Mouse (Mus musculus) intestine, embryonic 14.5 days (tissue): ENCODE measurements around the gene Gk. TPM values are rescaled to one million over a fixed set of nuclear protein-coding genes. Genes with fewer than 3 reads are reported as not detected.

Source experiments
- ATAC-seq: fragments of 200-750 bp; cut with Nextera tagmentation; replicated peaks from 2 replicates; pipeline ENCODE4 v1.8.0; 2017; ENCODE audit warnings: low read depth, moderate number of reproducible peaks, moderate TSS enrichment, moderate library complexity; ENCODE audit not compliant: low FRiP score, low TSS enrichment
- DNase-seq: peaks from one replicate; pipeline ENCODE4 v3.0.0-alpha.2; 2018; ENCODE audit warnings: low spot score
- H3K27ac ChIP-seq: fragments of 300-500 bp; sonication (generic); 2 replicates; pipeline ENCODE4 v1.5.1; 2014; ENCODE audit warnings: low read depth, mild to moderate bottlenecking, control low read depth
- H3K27me3 ChIP-seq: fragments of 300-500 bp; sonication (generic); replicated peaks from 2 replicates; pipeline ENCODE4 v1.6.1; 2014; ENCODE audit warnings: low read length, control low read depth; ENCODE audit not compliant: control insufficient read depth, insufficient read depth
- H3K36me3 ChIP-seq: fragments of 300-500 bp; sonication (generic); 2 replicates; pipeline ENCODE4 v1.6.1; 2014; ENCODE audit warnings: low read length, control low read depth; ENCODE audit not compliant: control insufficient read depth, insufficient read depth
- H3K4me1 ChIP-seq: fragments of 300-500 bp; sonication (generic); replicated peaks from 2 replicates; pipeline ENCODE4 v1.6.1; 2014; ENCODE audit warnings: low read length, control low read depth, mixed read lengths; ENCODE audit not compliant: control insufficient read depth, insufficient read depth
- H3K4me2 ChIP-seq: fragments of 300-500 bp; sonication (generic); 2 replicates; pipeline ENCODE4 v1.6.1; 2014; ENCODE audit warnings: low read length
- H3K4me3 ChIP-seq: fragments of 300-500 bp; sonication (generic); 2 replicates; pipeline ENCODE4 v1.5.1; 2014; ENCODE audit warnings: low read depth, low read length, control low read depth, mixed read lengths
- H3K9ac ChIP-seq: fragments of 300-500 bp; sonication (generic); 2 replicates; pipeline ENCODE4 v1.6.1; 2014; ENCODE audit warnings: mild to moderate bottlenecking, low read length
- H3K9me3 ChIP-seq: fragments of 300-500 bp; sonication (generic); 2 replicates; pipeline ENCODE4 v1.6.1; 2016; ENCODE audit warnings: low read length, control low read depth; ENCODE audit not compliant: control insufficient read depth
- WGBS: fragments of 180-500 bp; shearing (Covaris S2); extraction: QIAGEN DNeasy Blood & Tissue Kit; methylation state at CpG from one replicate; pipeline ENCODE4 v1.1.7; 2014; 5-methylcytosine and 5-hydroxymethylcytosine counted together
- polyA plus RNA-seq: library from polyadenylated mRNA; unstranded; fragments of >200 nt; fragmentation: Nextera tagmentation; extraction: Ambion mirVana; gene quantifications from 2 replicates; pipeline ENCODE4 v1.2.1, GENCODE M21; 2014

Gk gene
- polyA plus RNA-seq, 1 experiment from 2014 or later: 8.8 TPM

DNA sequence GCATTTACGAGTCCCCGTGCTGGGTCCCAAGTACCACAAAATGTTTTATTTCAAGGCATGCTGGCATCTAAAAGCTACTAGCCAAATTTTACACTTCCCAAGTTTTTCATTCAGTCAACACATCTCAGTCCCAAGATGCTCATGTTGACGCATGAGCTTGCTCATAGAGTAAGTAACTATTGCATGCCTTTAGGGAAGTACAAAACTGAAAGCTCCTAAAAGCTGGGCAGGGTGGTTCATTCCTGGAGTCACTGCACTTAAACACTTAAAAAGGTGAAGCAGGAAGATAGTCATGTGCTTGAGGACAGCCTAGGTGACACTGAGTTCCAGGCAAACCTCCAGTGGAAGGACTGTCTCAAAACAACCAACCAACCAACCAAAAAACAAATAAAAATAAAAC lies 5.9 kb downstream of the Gk start:
- Histone ChIP-seq H3K4me3 (no peak overlapping the region), H3K27me3 (no peaks in the 10 kb centered on the region), H3K9me3 (no peaks in the 10 kb centered on the region), H3K4me2 (no peak overlapping the region), H3K9ac (no peak overlapping the region), H3K27ac (no peak overlapping the region), H3K36me3 (no peaks in the 10 kb centered on the region), H3K4me1 (no peaks in the 10 kb centered on the region)
- DNase-seq (no peak), ATAC-seq (no peak)
- WGBS: 95% methylated on average over 3 of the region's 3 CpGs

DNA sequence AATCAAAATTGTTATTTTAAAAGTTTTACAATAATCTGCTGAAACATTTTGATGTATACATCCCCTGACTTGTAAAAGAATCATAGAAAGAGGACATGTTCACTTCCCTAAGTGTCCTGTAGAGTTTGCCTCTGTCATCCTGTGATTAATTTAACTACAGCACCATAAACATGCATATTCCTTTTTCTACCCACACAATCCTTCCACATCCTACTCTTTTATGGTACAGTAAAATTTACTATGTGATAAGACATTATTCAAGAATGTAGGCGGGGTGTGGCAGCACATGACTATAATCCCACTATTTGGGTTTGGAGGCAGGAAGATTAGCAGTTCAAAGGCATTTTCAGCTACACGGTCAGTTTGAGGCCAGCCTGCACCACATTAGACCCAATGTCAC lies 8.0 kb downstream of the Gk start:
- Histone ChIP-seq H3K4me2 (no peak overlapping the region), H3K27me3 (no peaks in the 10 kb centered on the region), H3K4me1 (no peaks in the 10 kb centered on the region), H3K36me3 (no peaks in the 10 kb centered on the region), H3K9ac (no peak overlapping the region), H3K9me3 (no peaks in the 10 kb centered on the region), H3K4me3 (no peak overlapping the region), H3K27ac (no peak overlapping the region)
- WGBS: 77% methylated on average over 2 of the region's 2 CpGs
- DNase-seq (no peak), ATAC-seq (no peak)

DNA sequence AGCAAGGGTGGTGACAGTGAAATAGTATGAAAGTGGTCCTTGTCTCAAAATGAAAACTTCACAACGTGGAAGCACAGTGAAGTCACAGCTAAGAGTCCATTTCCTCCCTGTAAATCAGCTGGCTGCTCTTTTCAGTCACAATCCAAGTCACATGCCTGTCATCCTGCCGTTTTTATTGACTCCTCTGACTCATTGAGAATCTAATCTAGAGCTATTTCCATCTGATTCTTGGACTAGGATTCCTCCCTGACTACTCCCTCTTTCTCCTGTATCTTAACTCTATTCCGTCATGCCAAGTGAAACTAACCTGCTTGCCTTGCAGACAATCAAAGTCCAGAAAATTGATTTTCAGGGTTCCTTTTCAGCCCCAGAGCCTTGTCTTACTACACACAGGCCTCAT lies 20.6 kb downstream of the Gk start:
- Histone ChIP-seq H3K27ac (no peak overlapping the region), H3K27me3 (no peaks in the 10 kb centered on the region), H3K36me3 (no peaks in the 10 kb centered on the region), H3K4me2 (no peak overlapping the region), H3K9ac (no peak overlapping the region), H3K4me1 (no peaks in the 10 kb centered on the region), H3K9me3 (no peaks in the 10 kb centered on the region), H3K4me3 (no peak overlapping the region)
- DNase-seq (no peak), ATAC-seq (no peak)
- WGBS: 57% methylated on average over 3 of the region's 3 CpGs

- Histone ChIP-seq H3K4me3 (no peak overlapping the region), H3K4me1 (no peaks in the 10 kb centered on the region), H3K9ac (no peak overlapping the region), H3K36me3 (no peaks in the 10 kb centered on the region), H3K4me2 (no peak overlapping the region), H3K27me3 (no peaks in the 10 kb centered on the region), H3K9me3 (no peaks in the 10 kb centered on the region), H3K27ac (no peak overlapping the region)
- no peak for DNase-seq
- 85% methylated on average over 3 of the region's 3 CpGs for WGBS
- no peak for ATAC-seq
Measured at GRCm38 (mm10) chrX:85743837-85744236, 32.8 kb downstream of the Gk start.

GRCm38 (mm10) chrX:85733228-85733627 lies 43.4 kb downstream of the Gk start:
- Histone ChIP-seq H3K4me1 (no peaks in the 10 kb centered on the region), H3K9me3 (no peaks in the 10 kb centered on the region), H3K9ac (no peak overlapping the region), H3K27me3 (no peaks in the 10 kb centered on the region), H3K4me3 (no peak overlapping the region), H3K4me2 (no peak overlapping the region), H3K36me3 (no peaks in the 10 kb centered on the region), H3K27ac (no peak overlapping the region)
- WGBS: 76% methylated on average over 5 of the region's 5 CpGs
- DNase-seq (no peak), ATAC-seq (no peak)

DNA sequence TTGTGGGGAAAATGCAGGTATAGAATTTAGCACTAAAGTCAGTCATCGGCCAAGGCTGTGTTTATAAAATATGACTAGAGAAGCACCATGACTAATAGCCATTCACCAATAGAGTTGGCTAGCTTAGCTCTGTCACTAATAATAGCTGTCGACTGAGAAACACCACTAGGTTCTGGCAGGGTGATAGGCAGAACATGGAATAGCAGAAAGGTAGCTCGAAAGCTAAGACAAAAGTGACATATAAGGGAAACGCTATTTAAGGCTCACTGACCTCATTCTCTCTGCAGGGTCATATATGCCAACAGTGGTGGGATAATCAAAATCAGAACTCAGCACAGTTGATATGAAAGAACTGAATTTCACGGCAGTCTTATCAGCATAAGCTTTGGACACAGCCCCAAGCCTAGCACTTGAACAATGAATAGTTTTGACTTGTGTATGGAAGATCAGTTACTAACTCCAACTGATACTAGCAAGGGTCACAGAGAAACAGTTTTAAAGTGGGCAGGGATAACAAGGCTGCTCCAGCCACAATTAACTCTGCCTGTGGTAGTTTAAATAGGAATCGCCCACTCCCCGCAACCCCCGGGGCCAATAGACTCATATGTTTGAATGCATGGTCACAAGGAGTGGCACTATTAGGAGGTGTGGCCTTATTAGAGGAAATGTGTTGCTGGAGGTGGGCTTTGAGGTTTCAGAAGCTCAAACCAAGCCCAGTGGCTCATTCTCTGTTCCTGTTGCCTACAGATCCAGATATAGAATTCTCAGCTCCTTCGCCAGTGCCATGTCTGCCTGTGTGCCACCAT lies 45.3 kb downstream of the Gk start:
- 85% methylated on average over 9 of the region's 9 CpGs for WGBS
- Histone ChIP-seq H3K4me3 (no peak overlapping the region), H3K9ac (no peak overlapping the region), H3K27me3 (no peaks in the 10 kb centered on the region), H3K4me1 (no peaks in the 10 kb centered on the region), H3K36me3 (no peaks in the 10 kb centered on the region), H3K4me2 (no peak overlapping the region), H3K27ac (no peak overlapping the region), H3K9me3 (no peaks in the 10 kb centered on the region)
- ATAC-seq (no peak), DNase-seq (no peak)

DNA sequence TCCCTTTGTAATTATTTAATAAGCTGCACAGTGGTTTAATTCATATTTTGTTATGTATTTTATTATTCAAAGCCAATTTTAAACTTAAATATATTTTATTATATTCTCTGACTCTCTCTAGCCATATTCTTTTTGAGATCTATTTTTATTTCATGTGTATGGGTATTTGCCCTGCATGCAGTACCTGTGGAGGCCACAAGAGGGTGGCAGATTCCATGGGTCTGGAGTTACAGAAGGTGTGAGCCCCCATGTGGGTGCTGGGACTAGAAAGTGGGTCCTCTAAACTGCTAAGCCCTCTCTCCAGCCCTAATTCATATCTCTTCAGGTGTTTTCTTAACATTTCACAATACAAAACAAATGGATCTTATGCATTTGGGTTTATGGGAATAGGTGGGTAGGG lies 55.4 kb downstream of the Gk start:
- Histone ChIP-seq H3K4me1 (no peaks in the 10 kb centered on the region), H3K36me3 (no peaks in the 10 kb centered on the region), H3K27me3 (no peaks in the 10 kb centered on the region), H3K27ac (no peak overlapping the region), H3K4me3 (no peak overlapping the region), H3K9ac (no peak overlapping the region), H3K9me3 (no peaks in the 10 kb centered on the region), H3K4me2 (no peak overlapping the region)
- no peak for DNase-seq
- ATAC-seq: no peak

DNA sequence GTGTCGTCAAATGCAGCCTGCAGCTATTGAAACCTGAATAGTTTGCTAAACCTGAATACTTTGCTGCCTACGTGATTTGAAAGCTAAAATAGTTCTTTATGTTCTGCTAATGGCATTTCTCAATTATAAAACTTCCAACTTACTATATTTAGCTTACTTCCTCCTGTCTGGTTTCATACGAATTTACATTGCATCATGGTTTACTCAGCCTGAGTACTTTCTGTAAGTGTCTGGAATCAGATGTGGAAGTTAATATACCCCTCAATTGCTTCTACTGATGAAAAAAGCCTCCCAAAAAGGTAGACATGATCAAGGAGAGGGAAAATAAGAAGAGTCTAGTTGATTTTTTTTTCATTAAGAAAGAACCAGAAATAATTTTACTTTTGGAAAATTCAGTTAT lies 66.2 kb downstream of the Gk start:
- ATAC-seq: no peak
- H3K9me3 ChIP-seq: no peaks in the 10 kb centered on the region
- H3K36me3 ChIP-seq: no peaks in the 10 kb centered on the region
- H3K4me3 ChIP-seq: no peak overlapping the region
- 81% methylated on average over 3 of the region's 3 CpGs for WGBS
- H3K27me3 ChIP-seq: no peaks in the 10 kb centered on the region
- no peak overlapping the region for H3K9ac ChIP-seq
- no peak for DNase-seq
- no peak overlapping the region for H3K27ac ChIP-seq
- H3K4me1 ChIP-seq: no peaks in the 10 kb centered on the region
- H3K4me2 ChIP-seq: no peak overlapping the region

- no peaks in the 10 kb centered on the region for H3K4me1 ChIP-seq
- 96% methylated on average over 3 of the region's 3 CpGs for WGBS
- H3K9ac ChIP-seq: no peak overlapping the region
- no peaks in the 10 kb centered on the region for H3K36me3 ChIP-seq
- H3K4me3 ChIP-seq: no peak overlapping the region
- H3K4me2 ChIP-seq: no peak overlapping the region
- H3K27ac ChIP-seq: no peak overlapping the region
- ATAC-seq (no peak), DNase-seq (no peak)
- no peaks in the 10 kb centered on the region for H3K27me3 ChIP-seq
- no peaks in the 10 kb centered on the region for H3K9me3 ChIP-seq
Measured at GRCm38 (mm10) chrX:85705715-85706114, 70.9 kb downstream of the Gk start.
